Comparison of ENCODE assay signal across 9 mouse cellular contexts in the genomic region with DNA sequence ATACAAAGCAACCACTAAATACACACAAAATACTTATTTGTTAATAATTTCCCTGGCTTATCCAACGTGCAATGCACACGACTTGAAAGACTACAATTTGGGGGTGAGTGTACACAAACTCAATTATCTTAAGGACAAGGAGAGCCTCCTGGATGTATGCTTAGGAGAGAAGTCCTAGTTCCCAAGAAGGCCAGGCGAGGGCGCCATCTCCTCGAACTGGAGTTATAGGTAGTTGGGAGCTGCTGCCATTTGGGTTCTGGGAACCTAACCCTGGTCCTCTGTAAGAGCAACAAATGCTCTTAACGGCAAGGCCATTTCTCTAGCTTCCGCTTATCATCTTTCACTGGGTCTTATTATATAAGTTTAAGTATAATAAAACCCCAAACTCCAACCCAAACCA. TPM values are rescaled to one million over a fixed set of nuclear protein-coding genes. Genes with fewer than 3 reads are reported as not detected.
DNase-seq lines count a peak whose midpoint lies in the region; ATAC-seq and TF ChIP-seq lines count a peak whose summit lies in the region.
"Had no signal": no experiment of that assay in that cellular context is flagged by ENCODE, and none has a peak within 500 bp of the region (broad histone marks: within the 10 kb centered on the region; RNA-seq: fewer than 3 reads in every experiment).

No protein-coding gene starts in this region.

- 0 out of 2 replicates have a peak, but pooled peaks cover 3% of the 10 kb centered on the region for H3K27me3 ChIP-seq in heart, embryonic 13.5 days (replicated peaks)
- H3K27me3 ChIP-seq in heart, embryonic 11.5 days (ENCODE audit: control insufficient read depth, insufficient read depth, low read length): no peaks in the 10 kb centered on the region
- H3K27me3 ChIP-seq in neural tube, embryonic 11.5 days (ENCODE audit: control insufficient read depth, insufficient read depth, low read length): no peaks in the 10 kb centered on the region
- no peaks in the 10 kb centered on the region for H3K27me3 ChIP-seq in lung, embryonic 14.5 days (ENCODE audit: insufficient read depth, low read length)
- H3K27me3 ChIP-seq: embryonic facial prominence, embryonic 12.5 days had no signal

- peak; percentile 34 for DNase-seq in neural tube, embryonic 11.5 days (ENCODE audit: low spot score)
- no peak for DNase-seq in neural tube, embryonic 10.5 days (ENCODE audit: extremely low spot score, low spot score)
- DNase-seq in cerebellum, adult 11-12 months: peak; percentile 44
- DNase-seq in lung, embryonic 14.5 days: peak; percentile 40
- peak; percentile 33 to 47 for DNase-seq in thymus, postnatal 36 days
- DNase-seq in urinary bladder, adult 18-20 months (ENCODE audit: low spot score in 2 of 2): no peak

- H3K4me2 ChIP-seq in heart, embryonic 13.5 days: peak overlapping the region; percentile 91; the same call in 1 of the 2 replicates
- no peak overlapping the region for H3K4me2 ChIP-seq in heart, embryonic 11.5 days
- H3K4me2 ChIP-seq in neural tube, embryonic 11.5 days (ENCODE audit: low read depth): no peak overlapping the region
- H3K4me2 ChIP-seq in lung, embryonic 14.5 days: no peak overlapping the region

- no peak for ATAC-seq in heart, embryonic 13.5 days (ENCODE audit: extremely low read depth, insufficient number of reproducible peaks, low FRiP score, low TSS enrichment)
- ATAC-seq in heart, embryonic 11.5 days (replicated peaks; ENCODE audit: insufficient number of reproducible peaks, low FRiP score, low TSS enrichment): no peak
- ATAC-seq in neural tube, embryonic 11.5 days (ENCODE audit: insufficient read depth, low FRiP score, low TSS enrichment): no peak
- ATAC-seq in lung, embryonic 14.5 days (ENCODE audit: insufficient read depth): no peak

- no peak overlapping the region for H3K27ac ChIP-seq in heart, embryonic 13.5 days (replicated peaks)
- no peak overlapping the region for H3K27ac ChIP-seq in heart, embryonic 11.5 days (ENCODE audit: low read depth, low read length)
- H3K27ac ChIP-seq in neural tube, embryonic 11.5 days (ENCODE audit: low read depth, low read length): no peak overlapping the region
- H3K27ac ChIP-seq in lung, embryonic 14.5 days (ENCODE audit: low read depth): no peak overlapping the region

- peak; percentile 44 for TF ChIP-seq CTCF in lung, embryonic 14.5 days (IDR thresholded peaks at IDR 0.05; ENCODE audit: low read depth)

- H3K4me3 ChIP-seq in heart, embryonic 13.5 days: no peak overlapping the region
- H3K4me3 ChIP-seq in heart, embryonic 11.5 days (ENCODE audit: low read depth, low read length): no peak overlapping the region
- H3K4me3 ChIP-seq in neural tube, embryonic 11.5 days (ENCODE audit: low read depth, low read length): no peak overlapping the region
- H3K4me3 ChIP-seq in lung, embryonic 14.5 days (ENCODE audit: low read depth, low read length): no peak overlapping the region

- 51% methylated on average over 7 of the region's 7 CpGs for WGBS in heart, embryonic 13.5 days
- 47% methylated on average over 7 of the region's 7 CpGs for WGBS in heart, embryonic 11.5 days (ENCODE audit: insufficient replicate concordance)
- WGBS in neural tube, embryonic 11.5 days: 56% methylated on average over 7 of the region's 7 CpGs
- WGBS in lung, embryonic 14.5 days: 51% methylated on average over 7 of the region's 7 CpGs

- H3K4me1 ChIP-seq in heart, embryonic 13.5 days: peaks cover 39% of the 10 kb centered on the region
- peaks cover 17% of the 10 kb centered on the region for H3K4me1 ChIP-seq in heart, embryonic 11.5 days (ENCODE audit: control insufficient read depth, insufficient read depth, low read length)
- H3K4me1 ChIP-seq in neural tube, embryonic 11.5 days (ENCODE audit: control insufficient read depth, insufficient read depth, low read length): peaks cover 8% of the 10 kb centered on the region; the same call in 1 of the 2 replicates
- peaks cover 11% of the 10 kb centered on the region for H3K4me1 ChIP-seq in lung, embryonic 14.5 days (ENCODE audit: insufficient read depth)

- no peaks in the 10 kb centered on the region for H3K36me3 ChIP-seq in heart, embryonic 13.5 days
- H3K36me3 ChIP-seq in heart, embryonic 11.5 days (ENCODE audit: control insufficient read depth, insufficient read depth, low read length): no peaks in the 10 kb centered on the region
- H3K36me3 ChIP-seq in neural tube, embryonic 11.5 days (ENCODE audit: control insufficient read depth, insufficient read depth, low read length): no peaks in the 10 kb centered on the region
- no peaks in the 10 kb centered on the region for H3K36me3 ChIP-seq in lung, embryonic 14.5 days (ENCODE audit: insufficient read depth)
- H3K36me3 ChIP-seq: embryonic facial prominence, embryonic 12.5 days had no signal

- no peaks in the 10 kb centered on the region for H3K9me3 ChIP-seq in heart, embryonic 13.5 days
- no peaks in the 10 kb centered on the region for H3K9me3 ChIP-seq in heart, embryonic 11.5 days (replicated peaks; ENCODE audit: control insufficient read depth, low read length)
- no peaks in the 10 kb centered on the region for H3K9me3 ChIP-seq in neural tube, embryonic 11.5 days (ENCODE audit: control insufficient read depth, low read length)
- no peaks in the 10 kb centered on the region for H3K9me3 ChIP-seq in lung, embryonic 14.5 days (ENCODE audit: low read depth, low read length)
- H3K9me3 ChIP-seq: embryonic facial prominence, embryonic 12.5 days had no signal

- no peak overlapping the region for H3K9ac ChIP-seq in heart, embryonic 13.5 days
- H3K9ac ChIP-seq in heart, embryonic 11.5 days (ENCODE audit: low read depth, low read length): no peak overlapping the region
- no peak overlapping the region for H3K9ac ChIP-seq in neural tube, embryonic 11.5 days (ENCODE audit: low read length)
- H3K9ac ChIP-seq in lung, embryonic 14.5 days: no peak overlapping the region

RNA-seq across cellular contexts. Expression of gene Tsc1, which starts 1.2 kb away (rescaled TPM):
- polyA plus RNA-seq in heart, embryonic 13.5 days (2015; fragmentation: Nextera tagmentation; extraction: Ambion mirVana): 16.2 and 16.4 TPM in 2 replicates
- polyA plus RNA-seq in heart, embryonic 11.5 days (2014; fragmentation: Nextera tagmentation; extraction: Ambion mirVana): 14.2 and 16.2 TPM in 2 replicates
- 24.1 TPM in 2 replicates for polyA plus RNA-seq in neural tube, embryonic 11.5 days (2014; fragmentation: Nextera tagmentation; extraction: Ambion mirVana)
- 19.9 and 22.2 TPM in 2 replicates for polyA plus RNA-seq in lung, embryonic 14.5 days (2014; fragmentation: Nextera tagmentation; extraction: Ambion mirVana)

RNA-seq across cellular contexts. Expression of gene Gfi1b, which starts 18.0 kb away (rescaled TPM):
- polyA plus RNA-seq in heart, embryonic 13.5 days (2015; fragmentation: Nextera tagmentation; extraction: Ambion mirVana): 2.8 and 4.7 TPM in 2 replicates
- polyA plus RNA-seq in heart, embryonic 11.5 days (2014; fragmentation: Nextera tagmentation; extraction: Ambion mirVana): 7.6 and 10.9 TPM in 2 replicates
- polyA plus RNA-seq in neural tube, embryonic 11.5 days (2014; fragmentation: Nextera tagmentation; extraction: Ambion mirVana): 2.6 and 3.3 TPM in 2 replicates
- polyA plus RNA-seq in lung, embryonic 14.5 days (2014; fragmentation: Nextera tagmentation; extraction: Ambion mirVana): 0.51 and 0.69 TPM in 2 replicates

RNA-seq across cellular contexts. Expression of gene Gtf3c5, which starts 56.2 kb away (rescaled TPM):
- polyA plus RNA-seq in heart, embryonic 13.5 days (2015; fragmentation: Nextera tagmentation; extraction: Ambion mirVana): 29.8 and 30.9 TPM in 2 replicates
- 22.5 and 23.3 TPM in 2 replicates for polyA plus RNA-seq in heart, embryonic 11.5 days (2014; fragmentation: Nextera tagmentation; extraction: Ambion mirVana)
- 39.7 and 43.8 TPM in 2 replicates for polyA plus RNA-seq in neural tube, embryonic 11.5 days (2014; fragmentation: Nextera tagmentation; extraction: Ambion mirVana)
- polyA plus RNA-seq in lung, embryonic 14.5 days (2014; fragmentation: Nextera tagmentation; extraction: Ambion mirVana): 33.9 and 41.9 TPM in 2 replicates

RNA-seq across cellular contexts. Expression of gene Spaca9, which starts 59.7 kb away (rescaled TPM):
- 0.59 and 1.2 TPM in 2 replicates for polyA plus RNA-seq in heart, embryonic 13.5 days (2015; fragmentation: Nextera tagmentation; extraction: Ambion mirVana)
- 2.4 and 3.0 TPM in 2 replicates for polyA plus RNA-seq in heart, embryonic 11.5 days (2014; fragmentation: Nextera tagmentation; extraction: Ambion mirVana)
- polyA plus RNA-seq in neural tube, embryonic 11.5 days (2014; fragmentation: Nextera tagmentation; extraction: Ambion mirVana): 0.99 and 1.2 TPM in 2 replicates
- polyA plus RNA-seq in lung, embryonic 14.5 days (2014; fragmentation: Nextera tagmentation; extraction: Ambion mirVana): 1.8 and 2.5 TPM in 2 replicates

Comparison
In these comparisons a context has a peak if more than half of its experiments do, and no peak if none do; other contexts are left out.
1. DNase-seq: peak in neural tube, embryonic 11.5 days (single experiment), cerebellum, adult 11-12 months (single experiment), lung, embryonic 14.5 days (single experiment) and thymus, postnatal 36 days (2 of 2); none in neural tube, embryonic 10.5 days (single experiment) and urinary bladder, adult 18-20 months (0 of 2).